Mouse (Mus musculus): ENCODE measurements around the gene Eid3.
A peak's percentile ranks its signal among the peaks of the same experiment; 100 is the strongest.

The Eid3 gene

DNA sequence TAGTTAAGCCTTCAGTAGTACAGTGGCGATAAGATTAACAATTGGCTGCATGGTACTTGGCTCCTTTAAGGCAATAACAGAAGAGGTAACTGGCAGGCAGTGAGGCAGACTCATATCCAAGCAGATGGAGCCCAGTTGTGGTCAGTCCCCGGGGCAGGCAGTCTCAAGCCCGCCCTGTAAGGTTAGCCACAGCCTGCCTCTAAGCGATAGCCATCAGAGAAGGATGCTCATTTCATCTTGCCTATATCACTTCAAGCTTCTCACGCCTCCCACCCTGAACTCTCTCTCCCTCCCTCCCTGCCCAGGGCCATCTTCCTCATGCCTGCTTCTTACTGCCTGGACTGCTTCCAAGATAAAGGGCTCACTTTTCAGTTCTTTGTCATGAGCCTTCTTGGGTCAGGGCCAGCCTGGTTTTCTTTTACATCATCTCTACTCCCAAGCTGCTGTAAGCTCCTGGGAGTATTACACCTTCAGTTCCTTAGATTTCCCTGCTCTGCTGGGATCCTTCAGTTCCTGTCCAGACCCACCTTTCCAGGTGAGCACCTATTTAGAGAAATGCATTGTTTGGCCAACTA is 3.2 kb upstream of the Eid3 start:
- DNase-seq (ENCODE audit: low spot score), result no peak

DNA sequence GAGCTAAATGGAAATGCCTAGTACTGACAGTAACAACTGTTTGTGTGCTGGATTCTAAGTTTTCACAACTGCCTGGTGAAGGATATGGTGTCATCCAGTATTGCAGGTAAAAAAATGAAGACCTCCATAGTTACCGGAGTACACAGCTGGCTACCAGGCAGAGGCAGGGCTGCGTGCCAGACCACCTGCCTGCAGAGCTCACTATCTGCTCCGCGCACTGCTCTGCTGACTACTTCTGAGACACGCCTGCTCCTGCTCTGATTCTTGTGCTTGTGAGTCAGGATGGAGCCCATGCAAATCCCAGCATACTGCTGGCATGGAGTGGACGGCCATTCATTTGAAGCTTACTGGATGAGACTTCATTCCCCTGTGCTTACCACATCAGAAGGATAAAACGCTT is 2.6 kb upstream of the Eid3 start:
- no peak for DNase-seq (ENCODE audit: low spot score)

DNA sequence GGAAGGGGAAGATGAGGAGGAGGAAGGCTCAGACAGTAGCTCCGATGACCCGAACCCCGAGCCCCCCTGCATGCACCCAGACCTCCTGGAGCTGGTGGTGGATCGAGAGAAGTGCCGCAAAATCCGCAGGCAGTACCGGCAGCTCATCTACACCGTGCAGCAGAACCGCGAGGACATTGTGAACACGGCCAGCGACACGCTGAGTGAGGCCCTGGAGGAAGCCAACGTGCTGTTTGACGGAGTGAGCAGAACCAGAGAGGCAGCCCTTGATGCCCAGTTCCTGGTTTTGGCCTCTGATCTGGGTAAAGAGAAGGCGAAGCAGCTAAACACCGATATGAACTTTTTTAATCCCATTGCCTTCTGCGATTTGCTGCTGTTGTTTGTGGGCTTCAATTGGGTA is 406 bp downstream of the Eid3 start:
- DNase-seq (ENCODE audit: low spot score), result no peak

DNA sequence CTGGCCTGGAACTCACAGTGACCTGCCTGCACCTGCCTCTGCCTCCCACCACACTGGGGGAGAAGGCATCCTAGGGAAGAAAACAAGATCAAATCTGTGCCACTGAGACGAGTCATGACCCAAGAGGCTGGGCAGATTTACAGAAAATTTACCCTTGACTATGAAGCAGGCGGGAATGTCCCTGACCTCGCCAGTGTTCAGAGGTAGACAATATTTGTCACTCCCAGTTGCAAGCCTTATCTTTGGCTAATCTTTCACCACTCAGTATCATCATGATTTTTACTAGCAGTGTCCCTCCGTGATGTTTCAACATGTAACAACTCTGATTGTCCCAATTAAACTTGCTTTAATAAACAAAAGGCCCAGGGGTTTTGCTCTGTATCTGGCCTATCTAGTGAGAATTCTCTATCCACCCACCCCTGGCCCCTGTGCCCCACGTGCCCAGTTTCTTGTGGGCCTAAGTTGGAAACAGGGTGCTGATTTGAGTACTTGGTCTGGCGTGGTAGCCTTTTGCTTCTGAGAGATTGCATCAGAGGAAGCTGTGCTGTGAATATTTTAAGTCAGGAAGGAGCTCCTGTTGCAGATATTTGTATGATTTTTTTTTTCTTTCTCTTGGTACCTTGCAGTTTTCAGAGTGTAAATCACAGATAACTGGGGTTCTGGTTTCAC is 2.1 kb downstream of the Eid3 start:
- DNase-seq (ENCODE audit: low spot score), result no peak

DNA sequence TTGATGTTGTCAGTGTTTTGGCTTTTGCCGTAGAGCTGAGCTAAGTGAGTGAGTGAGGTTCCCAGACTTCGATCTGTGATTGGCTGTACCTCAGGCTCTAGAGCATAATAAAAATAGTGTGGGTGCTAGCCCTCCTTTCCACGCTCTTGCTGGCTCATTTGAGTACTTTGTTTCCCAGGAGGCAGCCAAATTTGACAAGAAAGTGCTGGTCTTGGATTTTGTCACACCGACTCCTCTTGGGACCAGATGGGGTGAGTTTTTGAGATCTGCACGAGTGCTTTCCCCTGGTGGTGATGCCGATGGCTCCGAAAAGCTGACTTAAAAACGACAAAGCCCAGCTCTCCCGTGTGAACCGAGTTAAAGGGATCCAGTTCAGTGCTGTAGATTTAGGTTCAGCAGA is 9.0 kb downstream of the Eid3 start:
- no peak for DNase-seq (ENCODE audit: low spot score)

DNA sequence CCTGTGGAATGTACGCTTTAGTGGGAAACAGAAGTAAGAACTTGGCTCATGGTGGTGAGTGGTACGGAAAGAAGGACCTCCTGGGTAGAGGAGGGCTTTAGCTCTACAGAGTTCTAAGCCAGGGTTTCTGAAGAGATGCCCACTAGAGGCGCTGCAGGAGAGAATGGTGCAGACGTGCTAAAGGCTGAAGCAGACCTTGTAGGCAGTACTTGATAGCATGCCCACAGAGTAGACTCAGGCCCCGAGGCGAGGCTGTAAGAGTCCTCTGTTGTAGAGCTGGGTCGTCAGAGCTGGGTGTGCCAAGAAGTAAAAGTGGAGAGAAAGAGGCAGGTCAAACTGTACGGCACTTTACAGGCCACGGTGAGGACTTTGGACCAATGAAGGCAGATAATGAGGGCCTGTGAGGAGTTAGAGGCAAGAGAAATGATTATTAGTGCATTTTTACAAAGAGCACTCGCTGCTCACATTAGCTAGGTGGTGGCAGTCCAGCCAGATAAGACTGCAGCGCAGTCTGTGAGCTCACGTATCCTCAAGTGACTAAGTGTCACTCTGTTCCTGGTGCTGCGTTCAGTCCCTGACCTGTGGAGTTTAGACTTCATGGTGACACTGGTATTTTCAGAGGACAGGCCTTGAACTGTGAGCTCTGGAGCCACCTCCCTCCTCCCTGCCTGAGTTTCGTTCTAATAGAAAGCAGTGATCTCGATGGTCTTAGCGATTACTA is 9.8 kb downstream of the Eid3 start:
- no peak for DNase-seq (ENCODE audit: low spot score)

DNA sequence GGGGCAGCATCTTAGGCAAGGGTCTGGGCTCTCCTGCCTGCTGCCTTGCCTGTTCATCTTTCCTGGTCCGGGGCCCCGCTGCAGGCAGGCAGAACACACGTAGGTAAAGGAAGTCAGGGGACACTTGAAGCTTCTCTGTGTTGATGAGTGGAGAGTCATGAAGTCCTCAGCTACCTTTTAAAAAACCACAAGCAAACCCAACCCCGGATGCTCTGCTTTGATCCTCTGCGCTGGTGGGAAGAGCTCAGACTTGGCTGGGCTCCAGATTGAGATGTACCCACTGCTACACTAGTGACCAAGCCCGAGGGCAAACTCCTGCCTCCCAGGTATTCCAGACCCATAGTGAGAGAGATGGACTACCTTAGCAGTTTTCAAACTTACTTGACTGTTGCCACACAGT is 20.9 kb downstream of the Eid3 start:
- DNase-seq (ENCODE audit: low spot score), result no peak

DNA sequence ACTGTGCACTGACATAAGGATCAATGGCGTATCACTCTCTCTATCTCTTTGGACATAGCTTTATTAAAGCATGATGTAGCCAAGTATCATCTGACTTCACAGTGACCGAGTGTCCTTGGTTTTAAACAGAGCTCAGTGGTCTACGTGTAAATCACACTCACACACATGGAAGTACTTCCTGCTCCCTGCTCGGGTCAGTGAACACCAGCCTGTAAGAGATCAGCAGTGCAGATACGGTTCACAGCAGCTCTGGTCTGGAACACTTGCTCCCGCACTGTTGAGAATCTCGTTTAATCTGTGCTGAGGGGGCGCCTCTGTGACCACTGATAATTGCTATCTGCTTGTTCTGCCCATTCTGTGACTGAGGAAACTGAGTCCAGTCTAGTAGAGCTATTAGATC is 22.1 kb downstream of the Eid3 start:
- DNase-seq (ENCODE audit: low spot score), result no peak

DNA sequence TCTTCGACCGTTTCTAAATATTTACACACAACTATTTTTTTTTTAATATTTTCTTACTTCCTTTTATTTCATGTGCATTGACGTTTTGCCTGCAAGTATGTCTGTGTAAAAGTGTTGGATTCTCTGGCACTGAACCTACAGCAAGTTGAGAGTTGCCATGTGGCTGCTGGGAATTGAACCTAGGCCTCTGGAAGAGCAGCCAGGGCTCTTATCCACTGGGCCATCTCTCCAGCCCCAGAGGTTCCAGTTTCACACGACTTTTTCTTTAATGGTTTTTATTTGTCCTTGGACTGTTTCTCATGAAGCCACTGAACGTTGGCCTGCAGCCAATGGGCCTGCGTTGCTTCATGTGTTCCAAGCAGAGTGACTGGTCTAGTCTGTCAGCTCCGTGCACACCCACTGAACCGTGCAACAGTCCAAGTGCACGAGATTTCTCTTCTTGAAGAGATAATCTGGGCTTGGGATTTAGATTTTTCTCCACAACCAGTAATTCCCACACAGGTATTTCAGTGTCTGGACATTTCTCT is 23.1 kb downstream of the Eid3 start:
- DNase-seq (ENCODE audit: low spot score), result no peak

DNA sequence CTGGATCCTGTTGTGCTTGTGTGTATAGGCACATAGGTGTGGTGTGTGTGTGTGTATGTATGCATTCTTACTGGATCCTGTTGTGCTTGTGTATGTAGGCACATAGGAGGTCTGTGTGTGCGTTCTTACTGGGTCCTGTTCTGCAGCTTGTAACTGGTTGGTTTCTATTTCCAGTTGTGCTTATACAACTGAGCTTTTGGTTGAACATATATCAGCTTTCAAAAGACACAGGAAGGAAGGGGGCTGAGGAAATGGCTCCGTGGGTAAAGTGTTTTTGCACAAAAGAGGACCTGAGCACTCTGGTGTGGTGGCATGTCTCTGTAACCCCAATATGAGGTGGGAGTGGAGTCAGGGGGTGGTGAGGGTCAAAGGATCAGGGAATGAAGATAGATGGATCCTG is 24.5 kb downstream of the Eid3 start:
- no peak for DNase-seq (ENCODE audit: low spot score)

DNA sequence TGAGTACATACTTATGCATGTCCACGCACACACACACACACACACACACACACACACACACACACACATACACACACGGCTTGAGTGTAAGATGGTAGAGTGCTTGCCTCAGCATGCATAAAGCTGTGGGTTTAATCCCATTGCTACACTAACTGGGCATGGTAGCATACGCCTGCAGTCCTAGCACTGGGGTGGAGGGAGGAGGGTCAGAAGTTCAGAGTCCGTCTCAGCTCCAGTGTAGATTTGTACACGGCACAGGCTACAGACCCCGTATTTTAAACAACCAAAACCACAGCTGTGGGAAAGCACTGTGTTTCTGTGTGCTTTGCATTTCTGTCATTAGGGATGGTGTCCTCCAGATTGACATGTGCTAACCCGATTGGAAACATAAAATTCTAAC is 25.0 kb downstream of the Eid3 start:
- no peak for DNase-seq (ENCODE audit: low spot score)

DNA sequence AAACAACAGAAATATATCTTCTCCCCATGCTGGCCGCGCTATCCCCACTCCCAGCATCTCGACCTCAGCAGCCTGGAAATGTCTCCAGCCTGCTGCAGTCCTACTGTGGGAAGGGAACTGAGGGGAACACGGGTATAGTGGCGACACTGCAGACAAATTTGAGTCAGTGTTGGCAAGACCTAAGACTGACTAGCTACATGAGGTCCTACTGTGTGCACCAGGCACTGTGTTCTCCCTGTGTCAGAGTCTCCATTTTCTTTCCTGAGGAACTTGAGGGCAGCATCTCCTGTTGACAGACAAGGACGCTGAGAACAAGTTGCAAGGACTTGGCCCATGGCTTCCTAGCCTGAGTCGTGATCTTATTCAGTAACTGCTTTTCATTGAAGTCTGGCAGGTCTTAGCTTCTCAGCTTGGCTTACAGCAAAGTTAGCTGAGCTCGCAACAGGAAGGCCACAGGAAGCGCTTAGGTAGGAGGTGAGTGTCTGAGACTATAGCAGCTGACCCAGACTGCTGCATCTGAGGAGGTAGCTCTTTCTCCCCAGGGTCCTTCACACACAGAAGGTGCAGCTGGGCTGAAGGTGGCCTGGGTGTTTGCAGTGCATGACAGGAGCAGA is 26.1 kb downstream of the Eid3 start:
- no peak for DNase-seq (ENCODE audit: low spot score)

DNA sequence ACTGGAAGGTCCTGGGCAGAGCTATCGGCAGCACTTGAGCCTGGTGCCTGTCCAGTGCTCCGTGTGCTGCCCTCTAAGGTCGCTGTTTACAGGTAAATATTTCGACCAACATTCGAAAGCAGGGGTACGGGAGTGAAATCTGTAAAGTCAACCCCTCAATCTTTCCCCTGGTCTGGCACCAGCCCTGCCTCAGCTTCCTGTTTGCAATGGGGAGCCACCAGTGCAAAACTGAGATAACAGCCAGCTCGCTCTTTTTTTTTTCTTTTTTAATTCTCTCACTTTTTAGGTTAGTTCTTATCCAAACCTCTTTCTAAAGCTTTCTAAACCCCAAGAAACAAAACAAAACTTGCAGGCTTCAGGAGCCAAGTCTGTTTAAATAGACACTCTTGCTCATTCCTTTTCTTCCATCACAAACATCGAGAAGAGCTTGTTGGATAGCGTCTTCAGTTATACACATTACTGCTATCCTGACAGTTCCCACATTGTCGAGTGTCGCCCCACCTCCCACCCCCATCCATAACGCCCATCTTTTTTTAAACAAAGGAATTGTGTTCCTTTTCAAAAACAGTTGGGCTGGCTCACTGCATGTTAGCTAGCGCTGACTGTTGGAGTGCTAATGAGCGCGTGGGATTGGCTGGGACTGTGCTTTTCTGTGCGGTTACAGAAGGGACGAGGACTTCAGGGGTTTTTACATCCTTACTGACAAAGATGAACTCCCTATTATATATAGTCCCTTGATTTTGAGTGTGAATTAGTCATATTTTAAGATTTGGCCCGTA is 27.6 kb downstream of the Eid3 start:
- peak; percentile 39 for DNase-seq (ENCODE audit: low spot score)

DNA sequence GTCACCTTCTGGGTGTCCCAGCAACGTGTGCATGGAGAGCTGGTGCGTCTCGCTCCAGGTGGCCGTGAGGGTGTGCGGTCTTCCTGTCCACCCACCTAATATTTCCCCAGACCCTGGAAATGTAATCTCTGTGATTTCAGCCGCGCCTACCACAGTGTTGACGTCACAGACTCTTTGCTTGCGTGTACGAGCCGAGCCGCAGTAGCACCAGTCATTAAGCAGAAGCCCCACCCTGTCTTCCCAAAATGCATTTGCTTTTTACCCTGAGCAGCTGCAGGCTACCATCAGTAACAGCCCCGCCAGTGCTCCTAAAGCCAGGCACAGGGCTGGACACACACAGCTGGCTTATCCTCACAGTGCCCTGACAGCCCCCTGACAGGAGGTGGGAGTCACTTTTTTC is 31.5 kb downstream of the Eid3 start:
- no peak for DNase-seq (ENCODE audit: low spot score)

DNA sequence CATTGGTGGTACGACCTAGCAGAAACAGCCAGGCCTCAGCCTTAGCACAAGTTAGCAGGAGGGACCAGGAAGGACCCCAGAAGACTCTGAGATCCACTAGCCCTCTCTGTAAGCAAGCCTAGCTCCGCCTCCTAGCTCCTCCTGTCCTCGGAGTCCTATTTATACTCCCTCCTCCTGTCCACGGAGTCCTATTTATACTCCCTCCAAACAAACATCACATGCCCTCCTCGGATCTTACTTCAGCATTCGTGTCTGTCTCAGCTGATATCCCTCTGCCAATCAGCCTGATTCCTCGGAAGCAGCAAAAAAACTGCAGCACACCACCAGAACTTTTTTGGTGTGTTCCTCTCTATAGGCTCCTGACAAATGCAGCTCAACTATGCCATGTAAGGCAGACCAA is 32.5 kb downstream of the Eid3 start:
- DNase-seq (ENCODE audit: low spot score), result no peak

DNA sequence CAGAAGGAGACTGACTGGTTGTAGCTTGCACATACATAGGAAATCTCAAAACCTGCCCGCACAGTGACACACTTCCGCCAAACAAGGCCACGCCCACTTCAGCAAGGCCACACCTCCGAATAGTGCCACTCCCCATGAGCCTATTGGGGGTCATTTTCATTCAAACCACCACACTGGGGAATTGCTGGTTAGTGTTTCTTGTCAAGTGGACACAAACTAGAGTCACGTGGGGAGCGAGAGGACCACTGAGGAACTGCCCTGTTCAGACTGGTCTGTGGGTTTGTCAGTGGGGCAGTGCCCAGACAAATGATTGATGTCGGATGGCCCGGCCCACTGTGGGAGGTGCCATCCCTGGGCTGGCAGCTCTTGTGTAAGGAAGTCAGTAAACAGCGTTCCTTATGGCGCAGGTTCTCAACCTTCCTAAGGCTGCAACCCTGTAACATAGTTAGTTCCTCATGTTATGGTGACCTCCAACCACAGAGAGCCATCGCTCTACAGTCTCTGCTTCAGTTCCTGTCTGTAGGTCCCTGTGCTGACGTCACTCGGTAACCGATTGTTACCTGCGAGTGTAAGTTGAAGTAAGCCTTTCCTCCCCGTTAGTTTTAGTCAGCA is 33.5 kb downstream of the Eid3 start:
- DNase-seq (ENCODE audit: low spot score), result no peak

DNA sequence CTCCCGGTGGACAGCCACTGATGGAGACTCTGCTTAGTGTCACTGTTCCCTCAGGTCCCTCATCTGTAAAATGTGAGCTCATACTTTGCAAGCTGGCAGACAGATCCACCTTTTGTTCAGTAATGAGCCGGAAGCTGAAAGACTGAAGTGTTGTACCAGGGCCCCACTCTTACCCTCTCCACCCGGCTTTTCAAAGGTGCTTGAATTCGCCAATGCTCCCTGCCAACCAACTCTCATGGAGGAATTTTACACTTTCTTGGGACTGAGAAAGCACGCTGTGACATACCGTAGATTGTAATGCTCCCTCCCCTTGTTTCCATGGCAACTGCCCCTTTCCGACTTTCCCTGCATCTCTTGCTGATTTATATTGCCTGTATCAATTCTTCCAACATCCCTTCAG is 34.1 kb downstream of the Eid3 start:
- DNase-seq (ENCODE audit: low spot score), result no peak

DNA sequence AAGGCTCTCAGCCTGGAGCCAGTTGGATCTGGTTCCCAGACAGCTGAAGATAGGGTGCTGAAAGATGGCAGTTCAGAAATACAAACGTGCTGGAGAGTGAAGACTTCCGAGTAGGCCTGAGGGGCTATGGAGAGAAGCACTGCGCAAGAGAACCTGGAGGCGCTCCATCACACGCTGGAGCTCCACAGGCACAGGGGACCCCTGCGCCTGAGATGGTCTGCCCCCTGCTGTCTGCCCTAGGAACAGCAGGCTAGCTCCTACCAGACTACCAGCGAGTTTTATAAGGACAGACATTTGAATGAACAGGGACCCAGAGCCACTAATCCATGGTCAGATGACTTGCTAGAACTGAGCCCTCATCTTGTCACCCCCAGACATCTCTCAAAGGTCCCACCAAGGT is 35.0 kb downstream of the Eid3 start:
- DNase-seq (ENCODE audit: low spot score), result peak; percentile 76

DNA sequence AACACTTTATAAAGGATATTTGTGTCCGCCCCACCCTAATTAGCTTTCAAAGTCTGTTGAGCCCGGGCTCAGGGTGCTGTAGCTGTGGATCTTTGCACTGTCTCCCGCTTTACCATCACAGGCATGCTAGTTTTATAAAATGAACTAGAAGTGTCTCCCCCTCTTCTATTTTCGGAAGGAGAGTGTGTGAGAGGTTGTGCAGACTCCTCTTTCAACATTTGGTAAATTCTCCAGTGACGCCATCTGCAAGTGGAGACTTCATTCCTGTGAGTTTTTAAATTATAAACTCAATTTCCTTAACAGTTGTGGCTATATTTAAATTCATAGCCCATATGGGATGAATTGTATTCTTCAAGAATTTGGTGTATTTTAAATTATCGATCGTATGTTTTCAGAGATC is 42.1 kb downstream of the Eid3 start:
- no peak for DNase-seq (ENCODE audit: low spot score)

DNA sequence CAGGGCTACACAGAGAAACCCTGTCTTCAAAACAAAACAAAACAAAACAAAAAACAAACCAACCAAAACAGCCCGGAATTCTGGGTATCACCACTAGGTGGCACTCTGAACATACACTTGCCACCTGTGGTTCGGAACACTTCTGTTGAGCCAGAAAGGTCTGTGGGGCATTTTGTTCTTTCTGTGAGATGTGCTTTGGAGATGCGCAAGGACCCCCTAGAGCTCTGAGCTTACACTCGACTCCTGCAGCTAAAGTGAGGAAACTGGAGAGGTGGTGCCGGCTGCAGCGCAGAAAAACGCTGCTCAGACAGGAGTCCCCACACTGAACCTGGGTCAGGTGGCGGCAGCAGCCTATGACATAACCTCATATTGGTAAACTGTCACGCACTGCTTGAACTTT is 43.0 kb downstream of the Eid3 start:
- peak; percentile 47 for DNase-seq (ENCODE audit: low spot score)

DNA sequence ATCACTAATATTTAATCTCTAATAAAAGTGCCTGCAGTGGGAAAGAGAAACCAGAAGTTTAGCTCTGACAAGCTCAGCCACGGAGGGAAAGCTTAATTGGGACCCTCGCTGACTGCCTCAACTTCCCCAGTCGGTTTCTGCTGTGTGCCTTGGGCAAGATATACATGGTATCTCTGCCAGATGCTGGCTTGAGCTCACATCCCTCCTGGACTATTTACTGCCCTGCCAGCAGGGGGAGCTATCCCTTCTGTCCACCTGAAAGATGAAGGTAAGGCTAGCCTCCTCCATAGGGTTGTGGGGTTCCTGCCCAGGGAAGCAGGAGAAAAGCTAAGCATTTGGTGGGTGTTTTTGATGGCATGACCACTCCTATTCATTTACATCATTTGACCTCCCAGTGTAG is 43.8 kb downstream of the Eid3 start:
- DNase-seq (ENCODE audit: low spot score), result no peak

DNA sequence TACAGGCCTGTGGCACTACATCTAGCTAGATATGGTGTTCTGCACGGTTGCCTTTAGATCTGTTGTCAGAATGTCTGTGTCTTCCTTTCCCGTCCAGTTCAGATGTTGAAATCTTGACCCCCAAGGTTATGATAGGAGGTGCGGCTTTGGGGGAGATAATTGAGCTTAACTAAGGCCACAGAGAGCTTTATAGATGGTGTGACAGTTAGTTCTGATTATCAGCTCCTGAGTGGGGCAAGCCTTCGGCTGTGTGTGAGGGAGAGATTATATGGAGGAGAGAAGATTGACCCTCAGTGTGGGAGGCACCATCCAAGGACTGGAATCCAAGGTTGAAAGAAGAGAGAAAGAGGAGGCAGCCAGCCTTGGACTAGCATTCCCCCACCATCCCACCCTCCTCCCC is 46.8 kb downstream of the Eid3 start:
- DNase-seq (ENCODE audit: low spot score), result no peak
